Mouse (Mus musculus): ENCODE results near the gene Tmem132b.

DNA sequence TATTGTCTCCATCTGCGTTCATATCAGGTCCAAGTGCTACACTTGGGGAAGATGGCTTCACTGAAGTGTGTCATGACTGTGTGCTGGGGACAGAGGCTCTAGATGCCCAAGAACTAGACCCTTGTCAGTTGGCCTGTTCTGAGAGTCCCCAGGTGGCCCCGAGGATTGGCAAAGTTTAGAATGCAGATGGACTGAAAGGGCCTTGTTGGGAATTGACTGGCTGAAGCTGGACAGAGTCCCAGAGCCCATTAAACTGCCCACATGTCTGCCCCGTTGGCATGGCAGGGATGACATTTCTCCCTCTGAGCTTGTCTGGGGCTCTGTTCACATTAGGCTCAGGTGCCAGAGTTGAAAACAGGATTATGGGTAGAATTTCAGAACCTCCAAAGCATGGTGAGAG, 167.8 kb downstream of the Tmem132b start:
- no peak for TF ChIP-seq CHD2 (IDR thresholded peaks at IDR 0.05; ENCODE audit: low read length)
- TF ChIP-seq EP300 (IDR thresholded peaks at IDR 0.05; ENCODE audit: low read length), result no peak
- TF ChIP-seq RAD21 (IDR thresholded peaks at IDR 0.05; ENCODE audit: low read depth, low read length), result no peak
- no peak for TF ChIP-seq MXI1 (IDR thresholded peaks at IDR 0.05; ENCODE audit: low read depth, low read length)
- TF ChIP-seq ZNF384 (IDR thresholded peaks at IDR 0.05; ENCODE audit: low read depth, low read length), result no peak
- no peak for TF ChIP-seq TBP (conservative IDR thresholded peaks at IDR 0.05; ENCODE audit: low read depth, low read length)
- TF ChIP-seq CTCF (conservative IDR thresholded peaks at IDR 0.05 in 1 of 2, IDR thresholded peaks at IDR 0.05 in 1 of 2; ENCODE audit: low read depth in 2 of 2, low read length in 2 of 2), result no peak
- TF ChIP-seq SIN3A (IDR thresholded peaks at IDR 0.05; ENCODE audit: low read length), result no peak
- no peak for TF ChIP-seq POLR2A (IDR thresholded peaks at IDR 0.05; ENCODE audit: low read depth, low read length)
- TF ChIP-seq PAX5 (IDR thresholded peaks at IDR 0.05; ENCODE audit: low read length), result no peak
- no peak for TF ChIP-seq TCF12 (IDR thresholded peaks at IDR 0.05; ENCODE audit: low read depth, low read length)
- no peak for TF ChIP-seq ZMIZ1 (IDR thresholded peaks at IDR 0.05; ENCODE audit: low read depth, low read length)
- TF ChIP-seq HCFC1 (IDR thresholded peaks at IDR 0.05; ENCODE audit: low read depth, low read length), result no peak
